Mouse (Mus musculus): Measurements from ENCODE around the gene Gpr179.

Gene Gpr179

GRCm38 (mm10) chr11:97355247-97355646 is 3.4 kb upstream of the Gpr179 start:
- in situ Hi-C loops (cut with MseI, MboI), result no loop called here

- in situ Hi-C loops (cut with MseI, MboI), result no loop called here
Measured at GRCm38 (mm10) chr11:97354646-97355045, 2.8 kb upstream of the Gpr179 start.

GRCm38 (mm10) chr11:97352935-97353597 is 1.2 kb upstream of the Gpr179 start:
- in situ Hi-C loops (cut with MseI, MboI), result no loop called here

GRCm38 (mm10) chr11:97350035-97350434 is 1.8 kb downstream of the Gpr179 start:
- in situ Hi-C loops (cut with MseI, MboI), result no loop called here

GRCm38 (mm10) chr11:97347291-97347690 is 4.6 kb downstream of the Gpr179 start:
- in situ Hi-C loops (cut with MseI, MboI), result no loop called here

- in situ Hi-C loops (cut with MseI, MboI), result no loop called here
Measured at GRCm38 (mm10) chr11:97346383-97346782, 5.5 kb downstream of the Gpr179 start.

- in situ Hi-C loops (cut with MseI, MboI), result no loop called here
Measured at GRCm38 (mm10) chr11:97345446-97345845, 6.4 kb downstream of the Gpr179 start.

- in situ Hi-C loops (cut with MseI, MboI), result no loop called here
Measured at GRCm38 (mm10) chr11:97343619-97344018, 8.3 kb downstream of the Gpr179 start.

GRCm38 (mm10) chr11:97343175-97343574 is 8.7 kb downstream of the Gpr179 start:
- in situ Hi-C loops (cut with MseI, MboI), result no loop called here

GRCm38 (mm10) chr11:97338977-97339315 is 12.9 kb downstream of the Gpr179 start:
- in situ Hi-C loops (cut with MseI, MboI), result no loop called here

- in situ Hi-C loops (cut with MseI, MboI), result no loop called here
Measured at GRCm38 (mm10) chr11:97338302-97338976, 13.4 kb downstream of the Gpr179 start.

- in situ Hi-C loops (cut with MseI, MboI), result no loop called here
Measured at GRCm38 (mm10) chr11:97337363-97337762, 14.5 kb downstream of the Gpr179 start.

GRCm38 (mm10) chr11:97336751-97337345 is 15.0 kb downstream of the Gpr179 start:
- in situ Hi-C loops (cut with MseI, MboI), result no loop called here

GRCm38 (mm10) chr11:97336238-97336637 is 15.6 kb downstream of the Gpr179 start:
- in situ Hi-C loops (cut with MseI, MboI), result no loop called here

- in situ Hi-C loops (cut with MseI, MboI), result no loop called here
Measured at GRCm38 (mm10) chr11:97334400-97334799, 17.5 kb downstream of the Gpr179 start.

GRCm38 (mm10) chr11:97333896-97334295 is 18.0 kb downstream of the Gpr179 start:
- in situ Hi-C loops (cut with MseI, MboI), result no loop called here

- in situ Hi-C loops (cut with MseI, MboI), result no loop called here
Measured at GRCm38 (mm10) chr11:97333044-97333443, 18.8 kb downstream of the Gpr179 start.

- in situ Hi-C loops (cut with MseI, MboI), result no loop called here
Measured at GRCm38 (mm10) chr11:97331231-97332190, 20.4 kb downstream of the Gpr179 start.

- in situ Hi-C loops (cut with MseI, MboI), result no loop called here
Measured at GRCm38 (mm10) chr11:97330315-97330714, 21.6 kb downstream of the Gpr179 start.

GRCm38 (mm10) chr11:97328148-97328547 is 23.7 kb downstream of the Gpr179 start:
- in situ Hi-C loops (cut with MseI, MboI), result no loop called here

- in situ Hi-C loops (cut with MseI, MboI), result no loop called here
Measured at GRCm38 (mm10) chr11:97325224-97325623, 26.7 kb downstream of the Gpr179 start.
